Mouse (Mus musculus) Patski (cell line): ENCODE measurements around the gene Dgkz. TPM values are rescaled to one million over a fixed set of nuclear protein-coding genes. Genes with fewer than 3 reads are reported as not detected.
A peak's percentile ranks its signal among the peaks of the same experiment; 100 is the strongest.

Source experiments
- ATAC-seq: fragments of 100-300 bp; one replicate; pipeline ENCODE4 v1.8.0; 2021
- CTCF ChIA-PET: fragments of 350-600 bp; sonication (Branson Sonifier 250); formaldehyde crosslinking; loops from one replicate; lab custom pipeline; 2022; ENCODE audit warnings: inconsistent platforms; lab: Charles Lee
- POLR2A ChIA-PET: fragments of 350-600 bp; sonication (Branson Sonifier 250); formaldehyde crosslinking; loops from one replicate; lab custom pipeline; 2022; ENCODE audit warnings: antibody characterized with exemption, inconsistent platforms; lab: Charles Lee
- DNase-seq: peaks from one replicate; pipeline ENCODE4 v3.0.0-alpha.2; 2011; ENCODE audit warnings: low read depth, low spot score
- H3K27me3 ChIP-seq: fragments of 371-371 bp; one replicate; pipeline ENCODE4 v1.5.1; 2021
- CTCF ChIP-seq: fragments of 100-300 bp; IDR thresholded peaks from one replicate; pipeline ENCODE4 v1.5.1; 2021
- in situ Hi-C: fragments of 300-500 bp; cut with MboI; formaldehyde crosslinking; loops from 3 replicates; pipeline ENCODE4 v1.11.1; 2018; ENCODE audit warnings: low pct_unique_long_range_greater_than_20kb, mixed read lengths
- polyA plus RNA-seq: library from polyadenylated mRNA; unstranded; gene quantifications from one replicate; pipeline ENCODE4 v1.2.3, GENCODE M21; 2021

Gene Dgkz
- polyA plus RNA-seq, 1 experiment from 2014 or later = 38.5 TPM

GRCm38 (mm10) chr2:91922586-91923414 is 52.9 kb downstream of the Dgkz start:
- H3K27me3 ChIP-seq = peaks cover 12% of the 10 kb centered on the region
- no peak for ATAC-seq
- POLR2A ChIA-PET = no interaction called here
- in situ Hi-C loops = no loop called here
- no peak for TF ChIP-seq CTCF
- no peak for DNase-seq
- CTCF ChIA-PET = no interaction called here

DNA sequence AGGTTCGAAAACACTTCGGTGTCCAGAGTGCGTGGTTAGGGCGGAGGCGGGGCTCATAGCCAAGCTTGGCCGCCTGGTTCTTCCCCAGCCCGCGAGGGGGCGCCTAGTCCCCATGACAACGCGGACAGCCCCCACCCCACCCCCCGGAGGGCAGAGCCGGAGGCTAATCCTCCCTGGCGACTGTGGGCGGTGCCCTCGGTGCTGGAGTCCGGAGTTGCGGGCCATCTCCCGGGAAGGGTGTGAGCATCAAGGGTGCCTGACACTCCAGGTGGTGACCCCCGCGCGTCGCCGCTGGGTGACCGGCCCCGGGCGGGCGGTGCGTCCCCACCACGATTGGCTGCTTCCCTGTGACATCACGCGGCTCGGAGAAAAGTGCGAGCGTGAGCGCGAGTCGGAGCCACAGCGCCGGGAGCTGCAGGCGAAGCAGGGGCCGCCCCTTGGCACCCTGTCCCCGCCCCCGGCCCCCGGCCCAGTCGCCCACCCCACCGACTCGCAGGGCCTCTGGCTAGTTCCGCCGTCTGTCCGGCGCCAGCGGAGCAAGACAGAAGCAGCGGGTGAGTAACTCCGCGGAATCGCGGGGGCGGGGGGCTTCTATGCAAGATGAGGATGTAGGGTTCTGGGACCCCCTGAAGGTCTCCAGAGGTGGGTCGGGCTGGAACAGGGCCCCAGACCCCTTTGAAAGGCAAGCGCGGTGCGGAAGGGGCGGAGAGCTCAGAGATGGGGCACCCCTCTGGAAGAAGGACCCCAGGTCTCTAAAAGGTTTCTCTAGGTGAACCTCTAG is 53.7 kb downstream of the Dgkz start:
- in situ Hi-C loops = no loop called here
- peaks cover 12% of the 10 kb centered on the region for H3K27me3 ChIP-seq
- no peak for TF ChIP-seq CTCF
- ATAC-seq = peak; percentile 40
- CTCF ChIA-PET = no interaction called here
- POLR2A ChIA-PET = interaction anchor here (0.6 kb wide), 1 partner anchor 62 kb away, joined by 4 read pairs; no protein-coding TSS in a partner anchor
- no peak for DNase-seq

DNA sequence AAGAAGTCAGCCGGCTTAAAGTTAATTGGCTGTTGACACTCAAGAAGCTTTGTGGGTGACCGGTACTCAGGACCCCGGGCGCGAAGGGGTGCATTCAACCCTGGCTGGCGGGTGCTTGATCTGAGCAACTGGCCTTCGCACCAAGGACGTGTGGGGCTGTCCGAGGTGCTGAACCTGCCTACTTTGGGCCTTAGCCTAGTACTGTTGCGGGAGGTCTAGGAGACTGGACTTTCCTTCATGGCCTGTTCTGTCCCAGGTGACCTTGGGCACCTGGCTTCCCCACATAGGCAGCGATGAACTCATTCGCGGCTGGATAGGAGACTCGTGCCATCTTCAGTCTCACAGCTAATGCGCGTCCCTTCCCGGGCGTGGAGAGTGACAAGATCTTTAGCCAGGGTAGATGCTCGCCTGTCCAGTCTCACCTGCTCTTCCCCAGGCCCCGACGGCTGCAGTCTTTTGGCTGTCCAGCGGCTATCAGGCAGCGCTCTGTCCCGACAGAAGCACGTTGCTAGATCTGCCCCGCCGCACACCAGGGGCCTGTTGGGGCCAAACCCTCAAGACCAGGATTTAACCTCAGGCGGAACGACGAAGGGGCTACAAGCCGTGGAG is 54.4 kb downstream of the Dgkz start:
- POLR2A ChIA-PET = interaction anchor here (0.6 kb wide), 1 partner anchor 61 kb away, joined by 4 read pairs; no protein-coding TSS in a partner anchor
- no peak for TF ChIP-seq CTCF
- in situ Hi-C loops = no loop called here
- ATAC-seq (no peak), DNase-seq (no peak)
- CTCF ChIA-PET = no interaction called here
- H3K27me3 ChIP-seq = peaks cover 12% of the 10 kb centered on the region

DNA sequence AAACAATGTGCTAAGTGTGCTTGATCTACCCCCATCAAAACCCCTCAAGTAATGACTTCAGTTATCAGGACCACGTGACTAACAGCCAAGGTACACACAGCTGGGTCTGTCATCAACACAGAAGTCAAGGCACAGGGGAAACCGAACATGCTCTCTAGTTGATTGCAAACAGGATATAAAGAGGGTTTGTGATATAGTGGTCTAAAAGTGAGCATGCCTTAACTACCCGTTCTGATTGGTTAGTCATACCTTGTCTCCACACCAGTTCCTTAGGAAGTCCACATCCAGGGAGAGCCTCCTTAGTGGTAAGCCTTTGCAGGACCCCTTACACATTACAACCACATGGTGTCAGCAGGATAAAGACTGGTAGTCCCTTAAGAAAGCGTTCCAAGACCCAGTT is 55.5 kb downstream of the Dgkz start:
- no peak for DNase-seq
- H3K27me3 ChIP-seq = peaks cover 12% of the 10 kb centered on the region
- POLR2A ChIA-PET = no interaction called here
- no peak for ATAC-seq
- CTCF ChIA-PET = no interaction called here
- in situ Hi-C loops = no loop called here
- no peak for TF ChIP-seq CTCF

- ChIA-PET CTCF (interaction anchor here (1.5 to 2.2 kb wide), 2 partner anchors 11 to 137 kb away, joined by 3 to 4 read pairs; no protein-coding TSS in a partner anchor), POLR2A (no interaction called here)
- DNase-seq = no peak
- no peaks in the 10 kb centered on the region for H3K27me3 ChIP-seq
- in situ Hi-C loops = no loop called here
- ATAC-seq = no peak
- TF ChIP-seq CTCF = no peak
These were observed 58.6 kb downstream of the Dgkz start for GRCm38 (mm10) chr2:91917096-91917495.

GRCm38 (mm10) chr2:91916346-91916977 is 59.2 kb downstream of the Dgkz start:
- CTCF ChIA-PET = interaction anchor here (0.9 to 2.2 kb wide), 3 partner anchors 9 to 137 kb away, joined by 3 to 4 read pairs (median 3); no protein-coding TSS in a partner anchor
- H3K27me3 ChIP-seq = no peaks in the 10 kb centered on the region
- no peak for ATAC-seq
- in situ Hi-C loops = no loop called here
- no peak for DNase-seq
- TF ChIP-seq CTCF = no peak
- POLR2A ChIA-PET = no interaction called here

GRCm38 (mm10) chr2:91913328-91914110 is 62.1 kb downstream of the Dgkz start:
- no peak for TF ChIP-seq CTCF

GRCm38 (mm10) chr2:91912616-91913015 is 63.0 kb downstream of the Dgkz start:
- ChIA-PET POLR2A (interaction anchor here (0.7 kb wide), 1 partner anchor 97 kb away, joined by 3 read pairs; no protein-coding TSS in a partner anchor), CTCF (interaction anchor here (1.2 kb wide), 1 partner anchor 13 kb away, joined by 3 read pairs; no protein-coding TSS in a partner anchor)
- no peak for ATAC-seq
- in situ Hi-C loops = no loop called here
- no peaks in the 10 kb centered on the region for H3K27me3 ChIP-seq
- DNase-seq = no peak
- no peak for TF ChIP-seq CTCF

More at GRCm38 (mm10) chr2:91913328-91914110, 62.1 kb downstream of the Dgkz start:
- in situ Hi-C loops = no loop called here
- CTCF ChIA-PET = no interaction called here
- H3K27me3 ChIP-seq = no peaks in the 10 kb centered on the region
- ATAC-seq (no peak), DNase-seq (no peak)
- POLR2A ChIA-PET = no interaction called here

DNA sequence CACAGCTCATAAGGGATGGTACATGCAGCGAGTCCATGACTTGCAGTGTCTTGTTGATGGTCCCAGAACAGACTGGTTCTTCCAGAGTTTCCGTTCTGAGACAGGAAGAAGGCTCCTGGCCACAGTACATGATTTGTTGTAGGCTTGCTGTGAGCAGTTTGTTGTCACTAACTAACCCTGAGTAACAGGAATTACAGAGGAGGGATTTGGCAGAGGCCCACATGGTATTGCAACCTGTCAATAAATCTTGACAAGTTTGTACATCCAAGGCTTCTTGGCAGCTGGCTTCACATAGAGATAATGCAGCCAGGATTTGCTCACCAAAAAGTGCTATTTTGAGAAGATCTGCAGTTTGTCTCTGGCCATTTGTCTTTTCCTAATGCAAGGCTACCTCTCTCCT is 69.5 kb downstream of the Dgkz start:
- ATAC-seq = no peak
- H3K27me3 ChIP-seq = no peaks in the 10 kb centered on the region
- in situ Hi-C loops = no loop called here
- ChIA-PET POLR2A (no interaction called here), CTCF (interaction anchor here (1.0 kb wide), 1 partner anchor 10 kb away, joined by 4 read pairs; no protein-coding TSS in a partner anchor)
- no peak for DNase-seq
- TF ChIP-seq CTCF = no peak
